Mouse (Mus musculus) inflammation-experienced regulatory T-cells, adult 6 months (primary cell): ENCODE measurements around the gene Lekr1. TPM values are rescaled to one million over a fixed set of nuclear protein-coding genes. Genes with fewer than 3 reads are reported as not detected.

Source experiments
- ATAC-seq: one replicate; pipeline ENCODE4 v1.8.0; 2017
- polyA plus RNA-seq, 3 experiments: library from polyadenylated mRNA; unstranded; fragments of 100-300 nt; shearing (Covaris generic); gene quantifications; one replicate each; pipeline ENCODE4 v1.2.1; 2017

Lekr1 gene
- polyA plus RNA-seq, 3 experiments from 2014 or later: 0.44 to 0.55 (median 0.49) TPM

- no peak for ATAC-seq
Measured at GRCm38 (mm10) chr3:65656902-65657660, 8.9 kb upstream of the Lekr1 start.

GRCm38 (mm10) chr3:65658081-65658612, 7.9 kb upstream of the Lekr1 start:
- ATAC-seq: no peak

GRCm38 (mm10) chr3:65658721-65659619, 7.1 kb upstream of the Lekr1 start:
- peak; percentile 89 for ATAC-seq

DNA sequence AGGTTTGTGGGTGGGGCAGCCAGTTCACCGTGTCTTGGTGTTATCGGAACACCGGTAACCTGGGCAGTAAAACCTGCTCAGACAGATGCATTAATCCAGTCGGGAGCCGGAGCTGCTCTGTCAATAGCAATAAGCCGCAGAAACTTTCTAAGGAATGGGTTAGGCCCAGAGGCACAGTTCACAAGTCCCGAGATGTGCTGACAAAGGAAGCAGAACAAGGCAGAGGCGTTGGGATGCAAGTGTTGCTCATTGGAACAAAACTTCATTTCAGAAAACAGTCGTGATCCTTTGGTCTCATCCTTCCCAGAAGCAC, 6.5 kb upstream of the Lekr1 start:
- no peak for ATAC-seq

DNA sequence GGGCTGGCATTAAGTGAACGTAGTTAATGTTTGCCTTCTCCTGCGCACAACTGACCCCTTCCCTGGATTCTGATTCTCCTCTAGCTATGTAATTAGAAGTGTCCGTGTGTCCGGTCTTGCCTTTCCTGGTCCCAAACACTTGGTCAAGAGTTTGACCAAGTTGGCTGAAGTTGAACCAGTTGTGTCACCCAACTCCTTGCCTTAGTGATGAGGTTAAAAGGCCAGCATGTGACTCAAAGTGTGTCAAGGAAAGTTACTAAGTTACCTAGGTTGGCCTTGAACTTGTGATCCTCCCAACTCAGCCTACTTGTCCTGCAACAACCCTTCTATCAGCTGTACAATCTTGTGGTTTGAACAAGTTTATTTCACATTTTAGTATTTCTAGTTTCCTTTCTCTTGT, 5.7 kb upstream of the Lekr1 start:
- no peak for ATAC-seq

DNA sequence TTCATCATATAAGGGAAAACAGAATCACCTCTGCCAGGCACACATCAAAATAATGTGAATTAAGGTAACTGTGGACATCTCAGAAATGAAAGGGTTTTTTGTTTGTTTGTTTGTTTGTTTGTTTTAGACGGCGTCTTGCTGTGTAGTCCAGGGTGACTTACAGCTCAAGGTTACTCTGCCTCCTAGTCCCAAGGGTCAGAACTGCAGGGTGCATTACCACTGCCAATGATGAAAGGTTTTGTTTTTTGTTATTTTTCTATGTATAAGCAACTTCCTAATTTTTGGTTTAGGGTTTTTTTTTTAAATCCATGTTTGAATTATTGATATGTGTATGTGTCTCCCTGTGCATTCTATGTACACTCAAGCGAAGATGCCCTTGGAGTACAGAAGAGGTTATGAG, 4.3 kb upstream of the Lekr1 start:
- ATAC-seq: no peak

GRCm38 (mm10) chr3:65663176-65663575, 2.9 kb upstream of the Lekr1 start:
- ATAC-seq: no peak

GRCm38 (mm10) chr3:65670216-65670615, 4.2 kb downstream of the Lekr1 start:
- no peak for ATAC-seq

DNA sequence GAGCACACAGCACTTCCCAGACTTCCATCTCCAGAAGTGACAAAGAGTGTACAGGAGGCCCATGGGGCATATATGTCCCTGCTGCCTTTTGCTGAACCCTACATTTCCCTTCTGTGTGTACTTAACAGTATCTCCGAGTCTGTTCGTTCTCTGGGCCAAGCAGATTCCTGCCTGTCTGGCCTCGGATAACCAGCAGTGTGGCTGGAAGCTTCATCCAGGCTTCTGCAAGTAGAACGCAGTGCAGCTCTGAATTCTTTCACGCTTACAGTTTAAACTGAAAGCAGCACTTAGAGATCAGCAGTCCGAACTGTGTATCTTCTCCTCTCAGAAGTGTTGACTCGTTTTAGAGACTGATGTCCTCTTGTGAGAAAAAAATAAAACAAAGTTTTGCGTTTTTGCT, 7.7 kb downstream of the Lekr1 start:
- ATAC-seq: no peak

GRCm38 (mm10) chr3:65680612-65681011, 14.6 kb downstream of the Lekr1 start:
- ATAC-seq: no peak

GRCm38 (mm10) chr3:65689705-65690104, 23.7 kb downstream of the Lekr1 start:
- no peak for ATAC-seq

DNA sequence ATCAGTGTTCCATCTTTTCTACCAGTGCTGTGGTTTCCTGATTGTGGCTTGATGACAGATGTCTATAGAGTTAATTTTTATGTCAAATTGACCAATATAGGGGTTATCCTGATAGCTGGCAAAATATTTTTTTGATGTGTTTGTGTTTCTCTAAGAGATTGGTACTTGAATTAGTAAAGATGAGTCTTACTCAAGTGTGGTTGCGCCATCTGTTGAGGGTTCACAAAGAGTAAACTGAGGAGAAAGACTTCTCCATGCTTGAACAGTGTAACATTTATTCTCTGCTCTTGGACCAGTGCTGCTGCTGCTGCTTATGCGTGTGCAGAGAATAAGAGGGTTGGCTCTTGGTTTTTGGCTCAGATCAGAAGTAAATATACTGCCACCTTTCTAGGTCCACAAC, 24.8 kb downstream of the Lekr1 start:
- ATAC-seq: no peak

GRCm38 (mm10) chr3:65699704-65700103, 33.7 kb downstream of the Lekr1 start:
- ATAC-seq: no peak

- ATAC-seq: no peak
Measured at GRCm38 (mm10) chr3:65714372-65714771, 48.3 kb downstream of the Lekr1 start.

DNA sequence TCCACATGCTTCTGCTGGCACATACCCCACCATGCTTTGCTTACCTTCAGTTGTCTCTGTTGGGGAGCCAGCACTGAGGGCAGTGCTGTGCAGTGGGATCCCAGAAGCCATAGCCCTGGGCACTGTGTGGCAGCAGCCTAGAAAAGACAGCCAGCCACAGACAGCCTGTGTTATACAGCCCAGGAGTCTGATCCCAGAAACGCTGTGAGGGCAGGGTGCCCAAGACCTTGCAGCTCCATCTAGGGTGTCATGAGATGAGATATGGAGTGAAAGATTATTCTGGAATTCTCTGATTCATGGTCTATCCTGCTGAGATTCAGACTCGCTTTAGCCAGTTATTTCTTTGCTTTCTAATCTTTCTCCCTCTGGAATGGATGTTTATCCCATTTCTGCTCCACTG, 51.4 kb downstream of the Lekr1 start:
- no peak for ATAC-seq

GRCm38 (mm10) chr3:65722897-65723296, 56.9 kb downstream of the Lekr1 start:
- ATAC-seq: no peak

DNA sequence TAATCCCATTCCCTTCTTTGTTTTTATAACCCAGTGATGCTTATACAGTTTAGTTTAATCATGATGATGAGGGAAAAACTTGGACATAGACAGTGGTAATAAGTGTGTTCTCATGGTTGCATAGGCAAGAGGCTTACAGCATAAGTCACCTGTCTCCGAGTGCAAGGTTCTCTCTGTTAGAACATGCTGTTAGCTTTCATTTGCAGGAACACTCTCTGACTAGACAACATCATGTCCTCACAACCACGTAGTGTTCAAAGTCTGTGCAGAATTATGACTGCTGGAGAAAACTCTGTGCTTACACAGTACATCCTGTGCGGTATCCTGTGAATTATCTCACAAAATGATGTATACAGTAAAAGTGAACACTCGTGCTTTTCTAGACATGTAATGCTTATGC, 57.6 kb downstream of the Lekr1 start:
- no peak for ATAC-seq

GRCm38 (mm10) chr3:65737816-65738215, 71.8 kb downstream of the Lekr1 start:
- no peak for ATAC-seq

GRCm38 (mm10) chr3:65744936-65745335, 78.9 kb downstream of the Lekr1 start:
- ATAC-seq: no peak

DNA sequence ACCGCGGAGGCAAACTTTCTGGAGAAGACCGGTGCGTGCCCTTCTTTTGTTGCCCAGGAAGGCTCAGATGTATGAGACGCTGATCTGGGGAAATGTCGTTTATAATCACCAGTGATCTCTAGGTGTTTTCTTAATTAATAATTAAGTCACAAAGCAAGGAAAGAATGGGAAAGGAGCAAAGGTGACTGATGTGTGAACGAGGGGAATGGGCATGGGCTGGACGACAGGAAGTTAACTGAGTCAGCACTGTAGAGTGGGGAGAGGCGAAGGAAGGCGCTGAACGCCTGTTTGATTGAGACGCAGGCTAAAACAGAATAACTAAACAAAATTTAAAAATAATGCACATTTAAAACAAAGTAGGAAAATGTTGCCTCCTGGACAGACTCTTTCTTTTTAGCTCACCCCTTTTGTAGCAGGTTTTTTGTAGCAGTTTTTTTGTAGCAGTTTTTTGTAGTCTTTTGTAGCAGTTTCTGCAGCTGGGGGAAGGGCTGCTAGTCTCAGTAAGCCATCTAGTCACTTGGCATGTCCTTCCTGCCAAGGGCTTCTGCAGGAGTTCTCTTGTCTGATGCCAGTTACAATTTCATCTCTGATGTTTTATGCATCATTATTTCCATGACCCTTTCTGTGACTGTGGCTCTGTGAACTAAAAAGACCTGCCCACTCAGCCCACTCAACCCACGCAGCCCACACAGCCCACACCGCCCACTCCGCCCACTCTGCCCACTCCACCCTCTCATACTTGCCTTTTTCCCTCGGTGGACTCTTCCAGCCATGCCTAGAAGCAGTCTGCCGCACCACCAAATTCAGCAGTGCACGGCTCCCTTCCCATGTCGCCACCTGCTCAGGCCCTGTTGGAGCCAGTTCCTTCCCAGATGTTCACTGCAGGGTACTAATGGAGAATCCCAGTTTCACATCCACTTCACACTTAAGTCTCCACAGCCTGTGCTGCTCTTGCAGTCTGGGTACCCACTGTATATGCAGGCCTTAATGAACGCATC, 98.8 kb downstream of the Lekr1 start:
- ATAC-seq: no peak

- ATAC-seq: no peak
Measured at GRCm38 (mm10) chr3:65766387-65766786, 100.4 kb downstream of the Lekr1 start.

- no peak for ATAC-seq
Measured at GRCm38 (mm10) chr3:65767202-65767862, 101.3 kb downstream of the Lekr1 start.
